Mouse (Mus musculus) adipocyte (in vitro differentiated cells): Measurements from ENCODE around the gene Dbp.

ENCODE experiments used
- DNase-seq: peaks from one replicate; pipeline ENCODE4 v3.0.0-alpha.2; 2016; ENCODE audit warnings: low spot score

Gene Dbp

DNA sequence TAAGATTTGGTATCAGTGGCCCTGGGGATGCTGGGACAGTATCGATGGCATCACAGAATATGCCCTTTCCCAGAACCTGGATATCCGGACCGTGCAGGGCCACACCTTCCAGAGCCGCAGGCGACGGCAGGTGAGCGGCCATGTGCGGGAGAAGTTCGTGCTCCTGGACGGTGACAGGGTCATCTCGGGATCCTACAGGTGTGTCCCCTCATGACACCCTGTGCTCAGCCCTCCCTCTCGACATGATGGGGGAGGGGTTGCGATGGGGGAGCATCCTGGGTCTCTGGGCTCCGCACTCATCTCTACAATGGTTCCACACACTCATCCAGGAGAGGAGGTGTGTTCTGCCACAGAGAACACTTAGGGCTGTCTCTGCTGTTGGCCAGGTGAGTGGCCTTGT is 18.9 kb downstream of the Dbp start:
- DNase-seq = no peak

DNA sequence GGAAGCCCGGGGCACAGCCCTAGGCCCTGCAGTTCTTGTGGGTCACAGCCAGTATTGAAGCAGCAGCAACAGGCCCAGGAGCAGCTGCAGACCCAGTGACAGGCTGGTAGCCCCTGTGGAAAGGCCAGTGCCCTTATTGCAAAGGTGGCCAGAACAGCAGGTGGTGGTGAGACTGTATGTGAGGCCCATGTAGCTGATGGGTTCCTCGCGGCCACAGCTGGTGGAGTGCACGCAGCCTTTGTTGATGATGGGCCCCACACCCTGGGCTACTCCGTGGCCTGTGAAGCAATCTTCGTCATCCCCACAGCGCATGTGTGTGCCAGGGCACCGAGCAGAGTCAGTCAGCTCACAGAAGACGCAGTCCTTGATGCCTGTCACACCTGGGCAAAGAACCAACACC is 20.3 kb downstream of the Dbp start:
- DNase-seq = no peak

DNA sequence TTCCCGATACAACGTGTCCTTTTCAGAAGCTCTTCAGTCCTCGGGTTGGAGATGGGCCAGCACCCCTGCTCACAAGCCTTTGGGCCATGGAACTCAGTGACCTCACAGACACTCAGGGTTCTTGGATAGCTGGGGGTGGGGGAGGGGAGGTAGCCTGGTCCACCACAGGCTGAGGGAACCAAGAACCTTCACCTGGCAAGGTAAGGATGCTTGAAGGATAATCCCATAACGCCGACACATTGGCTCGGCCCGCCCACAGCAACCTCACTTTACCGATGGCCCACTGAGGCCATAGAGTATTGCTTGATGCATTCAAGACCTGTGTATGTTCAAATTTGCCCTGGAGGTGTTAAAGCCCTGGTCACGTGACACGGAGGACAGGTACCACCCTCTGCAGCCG is 20.8 kb downstream of the Dbp start, which contains the start of gene Spaca4:
Gene Spaca4, minus strand, starts transcription at position 101 of the 400 bp plus-strand sequence.
- no peak for DNase-seq

DNA sequence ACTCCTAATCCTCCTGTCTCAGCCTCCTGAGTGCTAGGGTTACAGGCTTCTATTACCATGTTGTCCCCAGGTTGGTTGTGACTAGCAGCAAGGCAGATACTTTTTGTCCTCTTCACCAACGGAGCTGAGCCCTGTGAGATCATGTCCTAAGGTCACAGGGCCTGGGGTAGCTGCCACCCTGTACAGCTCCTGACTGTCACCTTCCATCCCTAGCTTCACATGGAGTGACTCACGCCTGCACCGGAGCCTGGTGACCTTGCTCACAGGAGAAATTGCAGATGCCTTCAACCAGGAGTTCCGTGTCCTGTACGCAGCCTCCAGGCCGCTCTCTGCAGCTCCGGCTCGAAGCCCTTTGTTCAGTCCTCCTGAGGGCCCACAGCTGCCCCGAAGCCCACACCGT is 21.5 kb downstream of the Dbp start:
- no peak for DNase-seq

DNA sequence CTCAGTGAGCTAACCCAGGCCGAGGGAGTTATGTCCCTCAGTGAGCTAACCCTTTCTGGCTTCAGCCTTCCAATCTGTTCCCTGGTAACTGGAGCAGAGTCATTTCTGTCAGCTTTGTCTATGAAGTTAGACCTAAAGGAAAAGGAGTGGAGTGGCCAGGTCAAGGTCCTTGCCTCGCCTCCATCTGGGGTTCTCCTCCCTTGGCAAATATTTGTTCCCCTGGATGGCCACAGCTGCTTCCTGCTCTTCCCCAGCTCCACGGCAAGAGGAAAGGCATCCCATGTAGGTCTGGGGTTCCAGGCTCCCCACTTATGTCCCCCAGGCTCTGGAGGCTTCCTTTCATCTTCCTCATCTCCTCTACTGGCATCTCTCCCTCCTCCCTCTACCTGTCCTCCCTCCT is 22.7 kb downstream of the Dbp start:
- DNase-seq = no peak

DNA sequence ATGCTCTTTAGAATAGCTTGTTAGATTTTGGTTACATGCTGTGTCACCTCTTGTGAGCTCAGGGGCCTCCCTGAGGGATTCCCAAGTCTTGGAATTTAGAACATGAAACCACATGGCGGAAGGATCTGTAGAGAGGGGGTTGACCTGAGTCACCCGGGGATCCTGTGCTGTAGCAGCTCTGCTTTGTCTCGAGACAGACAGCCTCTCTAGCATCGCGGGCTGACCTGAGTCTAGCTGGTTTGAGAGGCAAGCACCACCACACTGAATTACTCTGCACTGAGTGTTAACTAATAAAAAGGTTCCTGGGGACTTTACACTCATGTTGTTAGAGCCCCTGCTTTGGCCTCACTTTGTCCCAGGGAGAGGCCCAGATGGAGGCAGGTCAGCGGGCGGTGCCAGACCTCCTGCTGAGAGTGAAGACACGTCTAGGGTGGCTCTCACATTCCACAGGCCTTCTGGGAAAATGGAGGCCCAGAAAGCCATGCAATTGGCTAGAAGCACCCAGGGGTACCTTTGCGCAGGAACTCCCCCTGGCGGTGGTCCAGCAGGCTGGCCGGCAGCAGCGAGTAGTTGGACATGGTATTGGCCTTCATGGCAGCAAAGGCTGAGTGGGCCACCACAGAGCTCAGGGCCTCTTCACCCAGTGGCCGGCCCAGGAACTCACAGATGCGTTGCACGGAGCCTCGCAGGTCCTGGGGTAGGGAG is 26.0 kb downstream of the Dbp start:
- peak; percentile 34 for DNase-seq

DNA sequence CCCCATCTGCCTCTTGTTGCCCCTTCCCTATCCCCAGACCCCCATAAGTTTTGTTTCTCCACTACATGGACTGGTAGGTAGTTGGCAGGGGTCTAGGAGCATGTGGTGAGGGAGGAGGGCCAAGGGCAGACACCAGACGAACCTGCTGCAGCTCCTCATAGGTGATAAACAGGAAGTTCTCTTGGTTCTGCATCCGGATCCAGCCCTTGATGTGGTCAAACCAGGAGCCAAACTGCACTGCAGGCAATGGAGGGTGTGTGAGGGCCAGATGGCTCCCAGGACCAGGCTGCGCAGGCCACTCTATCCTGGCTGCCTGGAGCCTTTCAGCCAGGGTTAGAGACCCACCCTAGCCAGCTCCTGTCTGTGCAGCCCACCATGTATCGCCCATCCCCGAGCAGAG is 28.6 kb downstream of the Dbp start:
- no peak for DNase-seq

DNA sequence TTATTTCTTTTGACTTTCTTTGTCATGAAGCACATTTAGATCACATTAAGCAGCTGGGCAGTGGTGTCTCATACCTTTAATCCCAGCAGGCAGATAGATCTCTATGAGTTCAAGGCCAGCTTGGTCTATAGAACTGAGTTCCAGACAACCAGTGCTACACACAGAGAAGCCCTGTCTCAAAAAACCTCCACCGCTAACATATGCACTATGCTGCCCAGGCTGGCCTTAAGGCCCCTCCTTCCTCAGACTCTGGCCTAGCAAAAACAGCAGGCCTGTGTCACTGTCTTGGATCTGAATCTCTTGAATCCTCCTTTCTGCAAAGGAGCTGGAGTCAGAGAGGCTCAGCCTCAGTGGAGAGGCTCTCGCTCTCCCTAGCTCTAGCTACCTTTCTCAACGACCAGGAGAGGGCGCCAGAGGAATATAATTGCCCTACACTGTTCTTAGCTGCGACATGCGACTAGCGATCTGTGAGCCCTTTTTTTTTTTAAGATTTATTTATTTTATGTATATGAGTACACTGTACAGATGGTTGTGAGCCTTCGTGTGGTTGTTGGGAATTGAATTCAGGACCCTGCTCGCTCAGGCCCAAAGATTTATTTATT is 34.4 kb downstream of the Dbp start:
- DNase-seq = peak; percentile 93

DNA sequence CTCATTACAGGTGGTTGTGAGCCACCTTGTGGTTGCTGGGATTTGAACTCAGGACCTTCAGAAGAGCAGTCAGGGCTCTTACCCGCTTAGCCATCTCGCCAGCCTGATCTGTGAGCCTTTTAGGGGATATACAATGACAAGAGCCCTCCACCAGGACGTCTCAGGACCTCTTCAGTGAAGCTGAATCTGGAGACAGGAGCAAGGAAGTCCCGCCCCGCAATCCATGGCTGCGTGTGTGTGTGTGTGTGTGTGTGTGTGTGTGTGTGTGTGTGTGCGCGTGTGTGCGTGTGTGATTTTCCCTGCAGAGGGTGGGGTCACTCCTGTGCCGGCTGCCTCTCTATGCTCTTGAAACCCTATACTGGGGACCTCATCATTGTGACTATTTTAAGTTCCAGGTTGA is 34.9 kb downstream of the Dbp start:
- no peak for DNase-seq

DNA sequence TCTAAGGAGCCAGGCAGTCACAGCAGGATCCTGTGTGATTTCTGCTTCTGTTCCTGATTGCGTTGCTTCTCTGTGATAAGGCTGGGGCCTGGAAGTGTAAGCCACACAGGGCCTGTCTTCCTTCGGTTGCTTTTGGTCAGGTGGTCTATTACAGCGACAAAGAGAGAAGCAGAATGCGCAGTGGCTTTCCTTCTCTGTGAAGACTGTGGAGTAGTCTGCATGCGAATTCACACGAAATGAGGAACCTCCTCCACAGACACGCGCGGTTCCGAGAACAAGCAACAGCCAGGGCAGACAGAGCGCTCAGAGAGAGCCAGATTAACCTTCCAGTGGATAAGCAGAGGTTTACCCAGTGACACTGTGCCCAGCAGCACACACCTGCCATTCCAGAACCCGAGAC is 36.4 kb downstream of the Dbp start:
- no peak for DNase-seq

DNA sequence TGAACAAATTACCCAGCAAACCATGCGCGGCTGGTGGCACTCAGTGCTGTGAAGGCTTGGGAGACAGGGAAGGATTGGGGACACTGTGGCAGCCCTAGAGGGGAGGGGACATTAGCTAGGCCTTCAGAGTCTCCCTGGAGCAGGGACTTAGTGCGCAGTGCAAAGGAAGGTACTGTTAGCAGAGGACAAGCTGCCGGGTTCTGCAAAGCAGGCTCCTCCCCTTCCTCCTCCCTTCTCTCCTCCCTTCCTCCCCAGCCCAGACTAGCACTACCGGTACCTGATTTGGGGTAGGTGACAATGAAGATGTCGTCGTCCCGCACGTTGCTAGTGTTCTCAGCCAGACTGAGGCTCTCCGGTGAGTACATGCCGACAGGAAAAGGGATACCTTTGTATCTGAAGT is 36.9 kb downstream of the Dbp start:
- DNase-seq = no peak

DNA sequence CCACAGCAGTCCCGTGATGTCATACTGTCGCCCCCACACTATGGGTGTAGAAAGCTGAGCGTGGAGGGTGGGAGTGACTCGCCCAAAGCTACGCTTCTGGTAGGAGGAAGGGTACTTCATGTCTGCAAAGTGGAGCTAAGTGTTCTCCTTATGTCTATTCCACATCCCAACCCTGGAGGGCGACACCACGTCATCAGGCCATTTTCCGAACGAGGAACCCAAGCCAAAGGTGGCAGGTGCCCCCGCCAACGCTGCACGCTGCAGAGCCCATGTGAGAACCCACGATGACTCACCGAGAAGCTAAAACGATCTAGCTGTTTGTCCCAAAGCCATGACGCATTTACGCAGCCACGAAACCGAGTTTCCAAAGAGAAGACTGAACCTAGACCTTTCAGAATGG is 37.5 kb downstream of the Dbp start:
- no peak for DNase-seq

DNA sequence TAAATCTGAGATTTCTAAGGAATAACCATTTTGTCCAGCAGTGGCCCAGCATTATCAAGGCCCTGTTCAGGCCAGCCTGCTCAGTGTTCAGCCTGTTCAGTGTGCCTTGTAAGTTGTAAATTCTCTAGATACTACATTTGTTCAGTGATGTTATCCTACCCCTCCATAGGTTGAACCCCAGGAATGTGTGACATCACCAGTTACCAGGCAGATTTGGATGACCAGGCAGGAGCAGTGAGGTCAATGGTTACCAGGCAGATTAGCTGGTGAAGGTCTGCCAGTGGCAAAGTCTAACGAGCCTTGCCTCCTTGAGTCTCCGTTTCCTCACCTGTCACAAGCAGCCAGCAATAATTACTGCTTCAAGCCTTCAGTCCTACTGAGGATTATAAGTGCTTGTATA is 39.5 kb downstream of the Dbp start:
- peak; percentile 70 for DNase-seq

DNA sequence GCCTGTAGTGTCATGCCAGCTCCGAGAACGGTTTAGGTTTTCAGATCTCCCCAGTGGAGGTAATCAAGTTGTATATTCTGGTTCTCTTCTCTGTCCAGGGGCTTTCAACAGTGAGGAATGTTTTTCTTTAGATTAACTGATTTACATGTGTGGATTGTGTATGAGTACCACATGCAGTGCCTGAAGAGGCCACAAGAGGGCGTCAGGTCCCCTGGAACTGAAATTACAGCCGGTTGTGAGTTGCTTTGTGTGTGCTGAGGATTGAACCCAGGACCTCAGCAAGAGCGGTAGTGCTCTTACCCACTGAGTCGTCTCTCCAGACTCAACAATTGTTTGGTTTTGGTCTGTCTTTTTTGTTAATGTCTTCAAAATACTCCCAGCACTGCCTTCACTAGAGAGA is 41.6 kb downstream of the Dbp start:
- DNase-seq = no peak

DNA sequence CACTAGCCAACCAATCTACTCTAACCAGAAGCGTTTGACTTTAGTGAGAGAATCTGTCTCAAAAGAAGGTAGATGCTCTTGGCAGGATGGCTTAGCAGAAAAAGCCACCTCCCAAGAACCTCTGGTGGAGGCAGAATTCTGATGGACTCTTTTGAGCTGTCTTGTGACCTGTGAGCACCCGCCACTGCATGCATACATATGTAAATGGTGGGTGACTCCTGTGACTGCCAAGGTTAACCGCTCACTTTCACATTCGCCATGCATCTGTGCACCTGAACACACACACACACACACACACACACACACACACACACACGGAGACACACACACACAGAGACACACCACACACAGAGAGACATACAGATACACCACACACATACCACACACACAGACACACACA is 42.6 kb downstream of the Dbp start:
- DNase-seq = no peak

DNA sequence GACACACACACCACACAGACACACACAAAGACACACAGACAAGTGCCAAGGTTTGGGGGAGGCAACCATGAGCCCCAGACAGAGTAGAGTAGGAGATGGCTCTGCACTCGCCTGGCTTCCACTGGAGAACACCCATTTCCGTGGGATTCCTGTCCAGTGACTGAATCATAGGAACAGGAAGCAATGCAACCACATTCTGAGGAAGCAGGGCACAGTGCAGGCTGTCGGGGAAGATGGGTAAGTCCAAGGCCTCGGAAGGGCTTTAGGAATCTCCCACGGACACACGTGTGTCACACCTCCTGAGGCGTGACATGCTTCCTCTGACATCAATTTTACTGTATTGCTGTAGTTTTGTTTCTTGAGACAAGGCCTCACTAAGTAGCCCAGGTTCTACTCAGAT is 43.2 kb downstream of the Dbp start:
- DNase-seq = no peak

DNA sequence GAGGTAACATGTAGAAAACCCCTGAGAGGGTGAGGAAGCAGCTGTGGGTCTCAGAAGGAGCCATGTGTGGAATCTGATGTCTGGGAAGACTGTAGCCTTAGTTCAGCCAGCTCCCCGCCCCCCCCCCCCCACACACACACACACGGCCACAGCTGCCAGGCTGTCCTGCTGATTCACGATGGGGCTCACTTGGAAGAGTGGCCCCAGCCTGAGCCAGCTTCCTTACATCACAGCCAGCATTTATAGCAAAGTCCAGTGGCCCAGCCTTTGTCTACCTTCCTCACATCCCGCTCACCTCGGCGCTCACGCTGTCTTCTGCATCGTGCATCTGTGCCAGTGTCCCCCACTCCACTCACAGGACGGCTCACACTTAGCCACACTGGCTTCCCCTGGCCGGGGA is 44.5 kb downstream of the Dbp start:
- no peak for DNase-seq

DNA sequence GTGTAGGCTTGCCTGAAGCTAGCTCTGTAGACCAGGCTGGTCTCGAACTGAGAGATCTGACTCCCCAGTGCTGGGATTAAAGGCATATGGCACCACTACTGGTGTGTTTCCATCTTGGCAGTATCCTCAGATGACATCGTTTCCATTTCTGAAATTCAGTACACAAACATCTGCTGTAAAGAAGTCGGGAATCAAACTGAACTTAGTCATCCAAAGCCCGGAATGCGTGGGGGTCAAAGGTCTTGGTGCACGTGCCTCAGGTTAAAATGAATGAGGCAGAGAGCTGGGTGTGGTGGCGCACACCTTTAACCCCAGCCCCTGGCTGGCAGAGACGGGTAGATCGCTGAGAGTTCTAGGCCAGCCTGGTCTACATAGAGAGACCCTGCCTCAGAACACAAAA is 45.3 kb downstream of the Dbp start:
- DNase-seq = no peak

DNA sequence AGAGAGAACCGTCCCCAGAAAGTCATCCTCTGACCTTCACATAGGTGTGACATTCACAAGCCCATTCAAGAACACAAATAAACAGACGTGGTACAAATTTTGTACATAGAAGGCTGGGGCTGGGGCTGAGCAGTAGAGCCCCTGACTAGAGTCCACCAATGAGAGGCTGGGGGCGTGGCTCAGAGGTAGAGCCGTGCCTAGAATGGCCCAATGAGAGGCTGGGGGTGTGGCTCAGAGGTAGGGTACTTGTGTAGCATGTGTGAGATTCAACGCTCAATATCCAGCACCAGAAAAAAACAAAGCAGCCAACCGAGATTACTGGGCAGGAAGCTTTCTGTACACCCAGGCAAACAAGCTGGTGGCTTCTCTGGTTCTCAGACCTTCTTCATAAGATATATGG is 50.8 kb downstream of the Dbp start:
- no peak for DNase-seq

DNA sequence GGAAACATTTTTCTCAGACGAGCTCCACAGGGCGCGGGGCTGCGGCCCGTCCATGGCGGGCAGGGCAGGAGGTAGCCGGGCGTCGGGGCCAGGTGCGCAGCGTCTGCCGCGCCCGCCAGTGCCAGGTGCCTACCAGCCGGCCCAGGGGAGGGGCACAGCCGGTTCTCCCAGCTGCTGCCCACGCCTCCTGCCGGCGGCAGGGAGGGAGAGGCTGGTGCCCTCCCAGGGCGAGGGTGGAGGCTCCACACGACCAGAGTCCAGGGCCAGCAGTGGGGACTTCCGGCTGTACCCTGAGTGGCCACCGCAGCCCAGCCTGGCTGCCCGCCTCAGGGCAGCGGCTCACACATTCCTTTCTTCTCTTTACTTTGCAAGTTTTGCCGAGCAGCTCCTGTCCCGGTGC is 54.5 kb downstream of the Dbp start:
- DNase-seq = no peak
